Mouse (Mus musculus) spleen, adult 2 months (tissue): ENCODE measurements around the gene Lipc.

Experiments used
- CTCF ChIP-seq: fragments of 200-500 bp; IDR thresholded peaks from 2 replicates; pipeline ENCODE4 v1.5.1; 2011; ENCODE audit warnings: mild to moderate bottlenecking, inconsistent platforms; ENCODE audit not compliant: insufficient read depth, insufficient read length, insufficient replicate concordance; ENCODE audit errors: extremely low read depth
- POLR2A ChIP-seq: fragments of 200-500 bp; IDR thresholded peaks from 2 replicates; pipeline ENCODE4 v1.6.1; 2011; ENCODE audit warnings: low read depth, low read length, inconsistent platforms

DNA sequence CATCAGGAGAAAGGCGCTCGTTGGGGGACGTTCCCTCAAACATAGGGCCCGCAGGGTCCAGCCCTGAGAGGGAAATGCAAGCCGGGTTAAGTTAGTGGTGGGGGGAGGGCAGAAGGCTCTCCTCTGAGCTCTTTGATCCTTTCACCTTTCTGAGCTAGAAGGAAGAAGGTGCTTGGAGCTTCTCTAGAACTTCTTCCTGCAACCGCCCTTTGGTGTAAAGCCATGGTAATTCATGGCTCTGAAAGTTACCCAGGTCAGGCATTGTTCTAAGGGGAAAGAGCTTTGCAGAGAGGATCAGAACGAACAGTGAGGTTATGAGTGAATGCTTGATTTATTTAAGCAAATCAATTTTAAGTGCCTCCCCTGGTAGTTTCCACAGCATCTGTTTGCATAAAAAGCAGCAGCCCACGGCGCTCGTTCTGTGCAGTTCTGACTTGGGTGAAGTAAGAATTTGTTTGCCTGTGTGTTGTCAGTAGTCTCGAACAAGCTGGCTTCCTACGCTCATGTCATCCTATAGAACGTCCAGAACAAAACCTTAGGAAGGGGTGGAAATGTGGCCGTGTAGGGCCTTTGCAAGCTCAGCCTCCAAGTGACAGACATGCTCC lies 135.2 kb downstream of the Lipc start:
- TF ChIP-seq CTCF = no peak
- no peak for TF ChIP-seq POLR2A
